Mouse (Mus musculus) lung, adult 2 months (tissue): ENCODE results near the gene Sec23b.

Source experiments
- CTCF ChIP-seq: fragments of 200-500 bp; IDR thresholded peaks from 2 replicates; pipeline ENCODE4 v1.5.1; 2011; ENCODE audit warnings: mild to moderate bottlenecking, low read length, control low read depth; ENCODE audit not compliant: insufficient read depth
- POLR2A ChIP-seq: fragments of 200-500 bp; IDR thresholded peaks from 2 replicates; pipeline ENCODE4 v1.6.1; 2011; ENCODE audit warnings: low read depth, mild to moderate bottlenecking, control low read depth, low read length, borderline replicate concordance; ENCODE audit errors: extremely low read depth

GRCm38 (mm10) chr2:144588723-144589122 is 32.7 kb downstream of the Sec23b start:
- no peak for TF ChIP-seq POLR2A
- 0 out of 2 replicates have a peak, but pooled peaks have one; percentile 26 for TF ChIP-seq CTCF
